Mouse (Mus musculus) brown adipose tissue, adult 24 weeks (tissue): Measurements from ENCODE around the gene Hydin. TPM values are rescaled to one million over a fixed set of nuclear protein-coding genes. Genes with fewer than 3 reads are reported as not detected.
A peak's percentile ranks its signal among the peaks of the same experiment; 100 is the strongest.

Source experiments
- H3K27ac ChIP-seq: fragments of 200-500 bp; replicated peaks from 2 replicates; pipeline ENCODE4 v1.5.1; 2012; ENCODE audit warnings: low read depth, mild to moderate bottlenecking, low read length
- H3K4me1 ChIP-seq: fragments of 200-500 bp; 2 replicates; pipeline ENCODE4 v1.6.1; 2012; ENCODE audit warnings: low read length, mixed read lengths; ENCODE audit not compliant: control insufficient read depth, insufficient read depth, insufficient read length
- H3K4me3 ChIP-seq: fragments of 200-500 bp; 2 replicates; pipeline ENCODE4 v1.5.1; 2012; ENCODE audit warnings: low read depth, mild to moderate bottlenecking, low read length, moderate library complexity; ENCODE audit not compliant: insufficient read depth
- polyA plus RNA-seq: library from polyadenylated mRNA; stranded (reverse); fragments of >200 nt; gene quantifications from 2 replicates; pipeline ENCODE4 v1.2.4, GENCODE M21; 2012; ENCODE audit not compliant: missing spikeins, insufficient read depth, insufficient read length

Gene Hydin
- polyA plus RNA-seq, 1 experiment = 0.08 TPM

GRCm38 (mm10) chr8:110642331-110642730 is 375.6 kb downstream of the Hydin start:
- peaks cover 14% of the 10 kb centered on the region for H3K4me1 ChIP-seq
- H3K4me3 ChIP-seq = no peak overlapping the region
- H3K27ac ChIP-seq = no peak overlapping the region

GRCm38 (mm10) chr8:110643177-110643576 is 376.4 kb downstream of the Hydin start:
- Histone ChIP-seq H3K4me1 (peaks cover 14% of the 10 kb centered on the region), H3K27ac (peak overlapping the region; percentile 6)

GRCm38 (mm10) chr8:110644422-110644821 is 377.6 kb downstream of the Hydin start:
- Histone ChIP-seq H3K4me1 (peaks cover 11% of the 10 kb centered on the region), H3K27ac (peak overlapping the region; percentile 42), H3K4me3 (no peak overlapping the region)

More at GRCm38 (mm10) chr8:110643177-110643576, 376.4 kb downstream of the Hydin start:
- H3K4me3 ChIP-seq = no peak overlapping the region

GRCm38 (mm10) chr8:110644901-110645300 is 378.1 kb downstream of the Hydin start:
- no peak overlapping the region for H3K4me3 ChIP-seq
- peak overlapping the region; percentile 76 for H3K27ac ChIP-seq
- H3K4me1 ChIP-seq = peaks cover 10% of the 10 kb centered on the region

- Histone ChIP-seq H3K4me1 (peaks cover 10% of the 10 kb centered on the region), H3K27ac (peak overlapping the region; percentile 76), H3K4me3 (no peak overlapping the region)
Observed at GRCm38 (mm10) chr8:110645340-110645739, 378.6 kb downstream of the Hydin start.

- Histone ChIP-seq H3K27ac (0 out of 2 replicates have a peak overlapping the region, but pooled peaks have one; percentile 76), H3K4me3 (no peak overlapping the region), H3K4me1 (peaks cover 10% of the 10 kb centered on the region)
Observed at GRCm38 (mm10) chr8:110646064-110646463, 379.3 kb downstream of the Hydin start.

- H3K4me3 ChIP-seq = no peak overlapping the region
- no peak overlapping the region for H3K27ac ChIP-seq
- peaks cover 6% of the 10 kb centered on the region for H3K4me1 ChIP-seq
Observed at GRCm38 (mm10) chr8:110648577-110648976, 381.8 kb downstream of the Hydin start.

- no peak overlapping the region for H3K27ac ChIP-seq
- no peak overlapping the region for H3K4me3 ChIP-seq
- peaks cover 4% of the 10 kb centered on the region for H3K4me1 ChIP-seq
Observed at GRCm38 (mm10) chr8:110649286-110649685, 382.5 kb downstream of the Hydin start.

GRCm38 (mm10) chr8:110650838-110651237 is 384.1 kb downstream of the Hydin start:
- no peak overlapping the region for H3K4me3 ChIP-seq
- no peak overlapping the region for H3K27ac ChIP-seq

GRCm38 (mm10) chr8:110651847-110652246 is 385.1 kb downstream of the Hydin start:
- Histone ChIP-seq H3K4me1 (no peaks in the 10 kb centered on the region), H3K4me3 (no peak overlapping the region), H3K27ac (no peak overlapping the region)

More at GRCm38 (mm10) chr8:110650838-110651237, 384.1 kb downstream of the Hydin start:
- no peaks in the 10 kb centered on the region for H3K4me1 ChIP-seq

GRCm38 (mm10) chr8:110654075-110655060 is 387.6 kb downstream of the Hydin start:
- H3K4me1 ChIP-seq = peaks cover 10% of the 10 kb centered on the region; the same call in 1 of the 2 replicates
- H3K27ac ChIP-seq = no peak overlapping the region
- H3K4me3 ChIP-seq = no peak overlapping the region

- peaks cover 18% of the 10 kb centered on the region for H3K4me1 ChIP-seq
- H3K4me3 ChIP-seq = no peak overlapping the region
- no peak overlapping the region for H3K27ac ChIP-seq
Observed at GRCm38 (mm10) chr8:110655827-110656226, 389.1 kb downstream of the Hydin start.

GRCm38 (mm10) chr8:110657661-110658060 is 390.9 kb downstream of the Hydin start:
- Histone ChIP-seq H3K4me3 (no peak overlapping the region), H3K4me1 (peaks cover 18% of the 10 kb centered on the region), H3K27ac (no peak overlapping the region)
